Mouse (Mus musculus): ENCODE results near the gene Mrpl38. TPM values are rescaled to one million over a fixed set of nuclear protein-coding genes. Genes with fewer than 3 reads are reported as not detected.
"Not testable (repeated sequence)": the region's sequence is repeated elsewhere in the genome, so short reads cannot be mapped to it uniquely, and the experiment has no call there.

Mrpl38 gene
- total RNA-seq, 1 experiment from 2014 or later = 10.7 TPM

DNA sequence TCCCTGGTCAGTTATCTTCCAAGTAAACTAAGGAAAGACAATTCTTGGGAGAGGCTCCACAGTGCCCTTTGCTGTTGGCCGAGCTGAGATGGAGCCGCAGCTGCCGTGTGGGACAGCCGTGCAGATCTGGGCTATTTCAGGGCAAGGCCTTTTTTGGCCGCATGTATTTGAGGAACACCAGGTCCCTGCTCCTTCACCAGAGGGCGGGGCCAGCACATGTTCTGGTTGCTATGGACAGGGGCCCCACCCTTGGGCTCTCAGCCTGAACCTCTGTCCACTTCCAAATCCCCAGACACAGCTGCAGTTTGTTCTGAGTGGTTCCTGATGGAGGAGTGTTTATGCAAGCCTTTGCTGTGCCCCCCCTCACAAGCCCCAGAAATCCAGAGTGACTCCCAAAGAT is 38.3 kb downstream of the Mrpl38 start:
- ATAC-seq (replicated peaks; ENCODE audit: insufficient number of reproducible peaks, low FRiP score, low TSS enrichment, poor library complexity, severe bottlenecking) = peak; percentile 60; the same call in 1 of the 2 replicates

DNA sequence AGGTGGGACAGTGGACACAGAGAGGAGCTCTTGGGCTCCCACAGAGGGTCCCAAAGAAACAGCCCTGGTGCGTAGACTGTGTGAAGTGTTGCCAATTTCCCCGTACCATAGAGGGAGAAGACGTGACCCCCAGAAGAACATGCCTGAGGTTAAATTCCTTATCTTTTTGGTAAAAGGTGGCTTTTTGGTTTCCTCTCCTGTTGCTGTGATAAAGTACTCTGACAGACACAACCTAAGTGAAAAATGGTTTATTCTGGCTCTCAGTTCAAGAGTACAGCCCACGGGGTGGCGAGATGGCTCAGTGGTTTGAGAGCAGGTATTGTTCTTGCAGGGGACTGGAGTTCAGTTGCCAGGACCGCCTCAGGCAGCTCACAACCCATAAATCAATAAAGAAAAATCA is 39.2 kb downstream of the Mrpl38 start:
- no peak for ATAC-seq (replicated peaks; ENCODE audit: insufficient number of reproducible peaks, low FRiP score, low TSS enrichment, poor library complexity, severe bottlenecking)

DNA sequence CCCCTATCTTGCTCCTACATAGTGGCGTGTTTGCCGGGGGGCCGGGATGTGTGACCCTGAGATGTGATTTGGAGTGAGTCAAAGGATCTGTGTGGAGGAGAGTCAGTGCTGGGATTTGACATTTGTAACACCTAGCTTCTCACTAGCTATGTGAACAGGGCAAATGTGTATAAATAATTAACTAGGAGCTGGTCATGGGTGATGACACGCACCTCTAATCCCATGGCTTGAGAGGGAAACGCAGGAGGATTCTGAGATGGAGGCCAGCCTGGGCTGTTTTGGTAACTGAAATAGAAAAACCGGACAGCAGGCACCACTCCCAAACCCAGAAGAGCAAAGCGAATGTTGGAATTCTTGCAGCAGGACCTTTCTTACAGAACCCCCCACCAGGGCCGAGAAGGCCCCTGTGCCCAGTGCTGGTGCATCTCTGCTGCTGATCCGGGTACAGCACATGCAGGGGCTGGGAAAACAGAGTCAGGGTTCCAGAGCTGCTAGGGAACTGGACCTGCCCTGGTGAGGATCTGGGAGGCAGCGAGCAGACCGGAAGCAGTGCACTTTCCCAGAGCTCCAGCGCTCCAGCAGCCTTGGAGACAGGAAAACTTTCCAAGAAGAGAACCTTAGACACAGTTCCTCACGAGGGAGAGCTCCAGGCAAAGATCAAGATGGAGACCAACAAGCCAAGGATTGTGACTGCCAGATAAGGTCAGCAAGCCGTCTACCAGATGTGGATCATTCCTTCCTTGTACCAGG is 39.8 kb downstream of the Mrpl38 start:
- ATAC-seq (replicated peaks; ENCODE audit: insufficient number of reproducible peaks, low FRiP score, low TSS enrichment, poor library complexity, severe bottlenecking) = no peak

DNA sequence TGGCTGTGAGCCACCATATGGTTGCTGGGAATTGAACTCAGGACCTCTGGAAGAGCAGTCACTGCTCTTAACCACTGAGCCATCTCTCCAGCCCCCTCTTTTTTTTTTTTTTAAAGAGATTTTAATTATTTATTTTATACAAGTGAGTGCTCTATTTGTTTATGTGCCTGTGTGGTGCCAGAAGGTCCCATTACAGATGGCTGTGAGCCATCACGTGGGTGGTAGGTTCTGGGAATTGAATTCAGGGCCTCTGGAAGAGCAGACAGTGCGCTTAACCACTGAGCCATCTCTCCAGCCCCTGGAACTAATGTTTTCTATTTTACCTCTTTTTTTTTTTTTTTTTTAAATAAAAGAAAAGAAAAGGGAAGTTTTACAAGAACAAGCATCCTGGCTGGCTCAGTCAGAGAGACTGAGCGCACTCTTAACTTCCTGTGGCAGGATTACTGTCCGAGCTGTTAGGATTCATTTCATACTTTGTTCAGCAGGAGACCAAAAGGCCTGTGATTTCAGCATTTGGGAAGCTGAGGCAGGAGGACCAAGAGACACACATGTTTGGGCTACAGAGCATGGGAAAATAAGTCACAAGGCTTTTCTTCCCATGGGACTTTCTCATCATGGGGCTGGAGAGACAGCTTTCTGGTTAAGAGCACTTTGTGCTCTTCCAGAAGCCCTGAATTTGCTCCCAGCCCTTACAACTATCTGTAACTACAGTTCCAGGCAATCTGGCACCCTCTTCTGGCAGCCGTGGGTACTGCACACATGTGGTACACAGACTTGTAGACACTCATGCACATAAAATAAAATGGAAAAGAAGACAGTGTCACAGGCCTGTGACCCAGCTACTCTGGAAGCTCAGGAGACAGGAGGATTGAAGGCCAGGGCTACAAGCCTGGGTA is 42.2 kb downstream of the Mrpl38 start:
- ATAC-seq (replicated peaks; ENCODE audit: insufficient number of reproducible peaks, low FRiP score, low TSS enrichment, poor library complexity, severe bottlenecking) = 0 out of 2 replicates have a peak, but pooled peaks have one; percentile 36

DNA sequence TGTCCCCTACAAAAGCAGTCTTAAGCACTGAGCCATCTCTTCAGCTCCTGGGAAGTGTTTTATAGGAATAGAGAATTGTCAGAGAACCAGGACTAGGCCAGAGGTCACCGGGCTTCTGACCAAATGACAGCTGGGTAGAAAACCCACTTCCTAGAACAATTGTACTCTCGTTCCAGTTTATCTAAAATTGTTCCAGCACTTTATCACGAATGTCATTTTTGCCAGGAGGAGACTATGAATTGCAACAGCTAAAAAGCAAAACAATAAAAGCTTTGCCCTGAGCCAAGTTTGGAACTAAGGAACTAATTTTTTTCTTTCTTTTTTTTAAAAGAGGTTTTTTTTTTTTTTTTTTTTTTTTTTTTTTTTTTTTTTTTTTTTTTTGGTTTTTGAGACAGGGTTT is 43.1 kb downstream of the Mrpl38 start:
- no peak for ATAC-seq (replicated peaks; ENCODE audit: insufficient number of reproducible peaks, low FRiP score, low TSS enrichment, poor library complexity, severe bottlenecking)

DNA sequence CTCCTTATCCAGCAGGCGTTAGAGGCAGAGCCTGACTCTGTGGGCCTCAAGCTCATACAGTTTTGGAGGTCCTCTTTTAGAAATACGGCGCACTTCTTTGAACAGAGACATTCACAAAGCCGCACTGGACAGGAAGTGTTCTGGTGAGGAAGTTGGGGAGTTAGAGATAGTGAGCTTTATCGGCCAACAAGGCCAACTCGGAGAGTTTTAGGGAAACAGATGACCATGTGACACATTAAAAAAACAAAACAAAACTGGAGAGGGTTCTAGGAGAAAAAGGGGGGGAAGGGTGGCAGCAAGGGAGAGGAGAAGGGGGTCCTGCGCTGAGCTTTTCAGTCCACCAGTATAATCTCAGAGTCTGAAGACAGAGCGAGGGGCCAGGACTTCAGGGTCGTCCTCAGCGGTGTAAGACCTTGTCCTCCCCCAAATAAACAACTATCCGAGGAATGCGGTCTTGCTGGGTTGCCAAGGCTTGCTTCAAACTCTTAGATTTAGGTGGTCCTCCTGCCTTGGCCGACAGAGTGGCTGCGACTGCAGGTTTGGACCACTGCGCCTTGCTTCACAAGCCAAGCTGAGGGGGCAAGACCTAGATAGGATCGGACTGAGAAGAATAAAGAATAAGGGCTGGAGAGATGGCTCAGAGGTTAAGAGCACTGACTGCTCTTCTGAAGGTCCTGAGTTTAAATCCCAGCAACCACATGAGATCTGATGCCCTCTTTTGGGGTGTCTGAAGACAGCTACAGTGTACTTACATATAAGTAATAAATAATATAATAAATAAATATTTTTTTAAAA is 44.7 kb downstream of the Mrpl38 start:
- peak; percentile 55 for ATAC-seq (replicated peaks; ENCODE audit: insufficient number of reproducible peaks, low FRiP score, low TSS enrichment, poor library complexity, severe bottlenecking)

DNA sequence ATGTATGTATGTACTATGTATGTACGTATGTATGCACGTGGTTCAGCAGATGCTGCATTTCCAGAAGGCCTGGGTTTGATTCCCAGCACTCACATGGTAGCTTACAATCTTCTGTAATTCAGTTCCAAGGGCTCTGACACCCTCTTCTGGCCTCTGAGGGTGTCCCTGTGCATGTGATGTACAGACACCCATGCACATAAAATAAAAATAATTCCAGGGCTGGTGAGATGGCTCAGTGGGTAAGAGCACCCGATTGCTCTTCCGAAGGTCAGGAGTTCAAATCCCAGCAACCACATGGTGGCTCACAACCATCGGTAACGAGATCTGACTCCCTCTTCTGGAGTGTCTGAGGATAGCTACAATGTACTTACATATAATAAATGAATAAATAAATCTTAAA is 45.7 kb downstream of the Mrpl38 start:
- not testable (repeated sequence) for ATAC-seq (replicated peaks; ENCODE audit: insufficient number of reproducible peaks, low FRiP score, low TSS enrichment, poor library complexity, severe bottlenecking)

DNA sequence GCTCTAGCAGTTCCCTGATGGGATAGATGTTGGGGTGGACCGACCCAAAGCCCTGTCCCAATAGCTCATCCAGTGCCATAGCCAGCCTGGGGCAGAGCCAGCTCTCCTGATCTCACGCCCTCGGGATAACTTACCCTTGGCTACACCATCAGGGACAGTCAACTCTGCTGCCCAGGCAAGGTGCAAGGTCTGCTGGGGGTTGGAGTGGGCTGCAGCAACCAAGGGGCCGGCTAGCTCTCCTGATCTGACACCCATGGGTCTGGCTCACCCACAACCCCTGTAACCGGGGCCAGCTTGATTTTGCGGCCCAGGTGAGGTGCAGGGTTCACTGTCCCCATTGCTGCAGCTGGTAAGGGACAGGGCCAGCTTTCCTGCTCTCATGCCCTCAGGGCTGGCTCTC is 47.1 kb downstream of the Mrpl38 start:
- no peak for ATAC-seq (replicated peaks; ENCODE audit: insufficient number of reproducible peaks, low FRiP score, low TSS enrichment, poor library complexity, severe bottlenecking)

DNA sequence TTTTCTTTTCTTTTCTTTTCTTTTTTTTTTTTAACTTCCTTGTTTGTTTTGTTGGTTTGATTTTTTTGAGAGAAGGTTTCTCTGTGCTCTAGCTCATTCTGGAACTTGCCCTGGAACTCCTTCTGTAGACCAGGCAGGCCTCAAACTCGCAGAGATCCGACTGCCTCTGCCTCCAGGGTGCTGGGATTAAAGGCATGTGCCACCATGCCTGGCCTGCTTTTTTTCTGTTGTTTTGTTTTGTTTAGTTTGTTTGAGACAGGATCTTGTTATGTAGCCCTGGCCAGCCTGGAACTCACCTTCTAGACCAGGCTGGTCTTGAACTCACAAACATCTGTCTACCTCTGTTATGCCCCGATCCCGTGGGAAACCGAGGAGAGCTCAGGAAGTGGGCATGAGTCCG is 49.1 kb downstream of the Mrpl38 start:
- ATAC-seq (replicated peaks; ENCODE audit: insufficient number of reproducible peaks, low FRiP score, low TSS enrichment, poor library complexity, severe bottlenecking) = no peak

DNA sequence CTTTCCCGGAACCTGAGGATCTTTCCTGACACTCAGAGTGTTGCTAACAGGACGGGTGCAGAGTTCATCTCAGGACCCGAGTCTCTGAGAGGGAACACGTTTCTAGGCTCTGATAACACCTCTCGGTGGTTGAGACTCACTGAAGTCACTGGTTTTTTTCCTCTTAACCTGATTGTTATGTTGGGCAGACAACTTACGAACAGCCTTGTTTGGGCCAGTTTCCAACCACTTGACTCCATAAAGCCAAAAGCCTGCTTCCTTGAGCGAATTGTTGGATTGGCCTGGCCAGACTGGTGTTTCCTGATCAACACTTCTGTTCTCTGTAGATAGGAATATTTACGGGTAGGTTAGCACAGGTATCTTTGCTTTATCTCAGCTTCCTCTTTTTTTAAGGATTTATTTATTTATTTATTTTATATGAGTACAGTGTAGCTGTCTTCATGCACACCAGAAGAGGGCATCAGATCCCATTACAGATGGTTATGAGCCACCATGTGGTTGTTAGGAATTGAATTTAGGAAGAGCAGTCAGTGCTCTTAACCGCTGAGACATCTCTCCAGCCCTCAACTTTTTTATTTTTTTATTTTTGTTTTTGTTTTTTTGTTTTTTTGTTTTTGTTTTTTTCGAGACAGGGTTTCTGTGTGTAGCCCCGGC is 49.8 kb downstream of the Mrpl38 start:
- ATAC-seq (replicated peaks; ENCODE audit: insufficient number of reproducible peaks, low FRiP score, low TSS enrichment, poor library complexity, severe bottlenecking) = no peak

DNA sequence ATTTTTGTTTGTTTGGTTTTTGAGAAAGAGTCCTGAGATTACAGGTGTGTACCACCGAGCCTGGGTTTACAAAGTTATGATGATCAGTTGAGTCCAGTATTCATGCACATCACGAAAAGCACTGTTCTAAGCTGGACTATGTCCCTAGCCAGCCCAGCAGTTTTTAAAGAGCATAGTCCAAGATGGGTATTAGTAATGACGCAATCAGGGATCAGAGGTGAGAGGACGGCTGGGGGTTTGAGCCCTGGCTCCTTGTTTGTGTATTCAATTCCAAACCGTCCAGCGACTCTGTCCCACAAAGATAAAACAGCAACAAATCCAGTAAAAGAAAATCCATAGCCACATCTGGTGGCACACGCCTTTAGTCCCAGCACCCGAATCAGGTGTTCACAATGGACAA is 50.5 kb downstream of the Mrpl38 start:
- ATAC-seq (replicated peaks; ENCODE audit: insufficient number of reproducible peaks, low FRiP score, low TSS enrichment, poor library complexity, severe bottlenecking) = no peak

DNA sequence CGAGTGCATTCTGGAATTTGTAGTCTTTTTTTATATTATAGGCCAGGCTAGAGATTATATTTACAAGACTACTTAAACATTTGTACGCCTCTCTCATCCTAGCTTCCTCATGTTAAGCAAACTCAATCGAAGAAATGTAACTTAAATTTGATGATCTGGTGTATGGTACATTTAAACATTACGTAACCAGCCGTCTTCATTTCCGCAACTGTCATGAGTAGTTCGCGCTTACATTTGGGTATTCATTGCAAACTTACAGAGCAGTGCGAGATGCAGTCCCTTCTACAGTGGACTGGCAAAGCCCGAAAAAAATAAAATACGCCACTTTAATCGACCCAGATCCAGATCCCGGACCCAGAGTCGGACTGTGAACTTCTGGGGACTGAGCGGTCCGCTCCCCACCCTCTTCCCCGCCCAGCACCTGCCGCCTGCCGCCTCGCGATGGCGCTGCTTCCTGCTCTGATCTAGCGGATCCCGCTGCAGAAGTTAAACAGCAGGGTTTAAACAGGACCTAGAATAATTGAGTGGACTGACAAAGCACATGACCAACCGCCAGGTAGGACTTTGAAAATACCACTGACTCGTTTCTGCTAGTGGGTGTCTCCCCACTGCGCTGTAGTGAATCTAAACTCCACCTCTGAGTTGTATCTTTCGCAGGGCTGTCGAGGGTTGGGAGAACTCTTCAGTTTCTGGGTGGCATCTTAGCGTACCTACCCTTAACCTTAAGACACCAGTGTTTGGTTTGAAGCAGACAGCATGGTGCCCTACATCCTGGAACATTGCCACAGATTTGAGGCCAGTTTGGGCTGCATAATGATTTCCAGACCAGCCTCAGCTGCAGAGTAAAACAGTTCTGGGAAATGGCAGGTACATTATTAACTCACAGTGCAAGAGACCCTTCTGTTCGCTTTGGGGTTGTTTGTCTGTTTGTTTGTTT is 51.2 kb downstream of the Mrpl38 start:
- peak; percentile 41 for ATAC-seq (replicated peaks; ENCODE audit: insufficient number of reproducible peaks, low FRiP score, low TSS enrichment, poor library complexity, severe bottlenecking)

DNA sequence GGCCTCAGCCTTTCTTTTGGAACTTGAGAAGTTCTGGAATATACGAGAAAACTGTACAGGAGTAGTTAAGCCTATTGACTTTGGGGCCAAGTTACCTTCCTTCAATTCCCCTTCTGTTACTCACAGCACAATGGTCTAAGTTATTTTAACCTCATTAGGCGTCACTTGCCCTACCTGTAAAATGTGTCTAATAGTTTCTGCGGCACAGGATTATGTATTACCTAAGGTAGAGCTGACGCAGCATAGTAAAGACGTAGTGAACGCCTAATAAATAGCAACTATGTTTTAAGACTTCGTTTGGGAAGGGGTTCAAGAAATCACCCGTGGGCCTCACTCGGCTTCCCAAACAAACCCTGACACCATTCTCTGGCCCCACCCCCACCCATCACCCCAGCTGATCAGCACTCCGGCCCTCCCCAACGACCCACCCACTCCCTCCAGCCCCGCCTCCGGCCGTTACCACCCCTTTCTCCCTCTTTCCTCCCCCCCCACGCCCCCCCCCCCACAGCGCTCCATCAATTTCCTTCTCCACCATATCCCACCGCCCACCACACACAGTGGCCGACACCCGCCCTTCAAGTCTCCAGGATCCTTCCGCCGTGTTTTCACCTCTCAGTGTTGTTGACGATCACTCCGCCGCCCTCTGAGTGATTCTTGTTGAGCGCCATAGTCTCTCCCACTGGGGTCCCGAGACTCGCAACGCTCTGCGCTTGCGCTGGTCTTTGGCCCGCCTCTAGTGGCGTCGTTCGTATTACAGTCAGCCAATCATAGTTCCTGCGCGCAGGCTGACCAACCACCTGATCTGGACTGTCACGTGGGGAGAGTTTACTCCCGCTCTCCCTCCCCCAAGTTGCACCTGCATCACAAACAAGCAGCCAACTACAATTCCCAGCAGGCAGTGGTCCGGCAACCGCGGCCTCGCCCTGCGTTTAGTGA is 52.1 kb downstream of the Mrpl38 start, which contains the start of gene Wbp2:
Gene Wbp2, minus strand, starts transcription at position 738 of the 936 bp plus-strand sequence.
- peak; percentile 96 for ATAC-seq (replicated peaks; ENCODE audit: insufficient number of reproducible peaks, low FRiP score, low TSS enrichment, poor library complexity, severe bottlenecking)

DNA sequence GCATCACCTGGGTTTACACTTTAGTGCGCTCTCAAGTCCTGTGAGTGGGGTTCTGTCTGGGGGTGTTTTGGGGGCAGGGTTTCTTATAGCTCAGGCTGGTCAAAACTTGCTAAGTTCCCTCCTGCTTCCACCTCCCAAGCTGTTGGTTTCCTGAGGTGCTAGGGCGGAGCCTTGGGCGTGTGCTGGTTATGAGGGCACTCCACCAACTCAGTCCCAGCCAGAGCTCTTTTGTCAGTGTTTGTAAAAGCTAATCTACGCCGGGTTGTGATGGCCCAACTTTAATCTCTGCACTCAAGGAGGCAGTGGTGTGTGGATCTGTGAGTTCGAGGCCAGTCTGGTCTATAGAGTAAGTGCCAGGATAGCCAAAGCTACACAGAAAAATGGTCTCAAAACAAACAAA is 54.5 kb downstream of the Mrpl38 start:
- no peak for ATAC-seq (replicated peaks; ENCODE audit: insufficient number of reproducible peaks, low FRiP score, low TSS enrichment, poor library complexity, severe bottlenecking)

DNA sequence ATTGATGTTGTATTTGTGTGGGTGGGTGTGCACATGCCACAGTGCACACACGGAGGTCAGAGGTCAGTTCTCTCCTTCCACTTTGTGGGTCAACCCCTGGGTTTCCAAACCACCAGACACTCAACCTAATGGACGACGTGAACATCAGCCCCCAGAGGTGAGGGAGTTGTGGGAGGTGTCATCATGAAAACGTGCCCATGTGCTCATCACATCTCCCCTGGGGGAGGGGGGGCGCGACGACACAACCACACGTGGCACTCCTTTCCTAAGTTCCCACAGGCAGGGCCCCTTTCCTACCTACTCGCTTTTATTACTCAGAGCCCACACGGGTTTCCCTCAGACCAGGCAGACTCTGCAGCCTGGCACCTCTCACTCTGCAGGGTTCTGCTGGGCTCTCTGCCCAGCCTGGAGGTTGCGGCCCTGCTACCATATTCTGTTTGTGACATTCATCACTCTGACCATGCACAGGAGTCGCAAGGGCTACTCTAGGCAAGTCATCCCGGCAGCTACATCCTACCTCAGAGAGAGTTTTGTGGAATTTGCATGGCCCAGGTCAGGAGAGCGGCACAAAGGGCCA is 55.5 kb downstream of the Mrpl38 start:
- no peak for ATAC-seq (replicated peaks; ENCODE audit: insufficient number of reproducible peaks, low FRiP score, low TSS enrichment, poor library complexity, severe bottlenecking)

All from monocyte, adult 5-6 weeks (primary cell).